Mouse (Mus musculus) testis, postnatal 10 days (tissue): ENCODE results near the gene Nek8.
"Not testable (repeated sequence)": the region's sequence is repeated elsewhere in the genome, so short reads cannot be mapped to it uniquely, and the experiment has no call there.

Experiments
- DNase-seq: peaks from one replicate; pipeline ENCODE4 v3.0.0; 2021; ENCODE audit warnings: low spot score

Nek8 gene

GRCm38 (mm10) chr11:78176402-78176862 lies at the start of gene Nek8, which contains the start of gene Tlcd1:
Gene Nek8, minus strand, starts transcription at chr11:78176675.
Gene Tlcd1, plus strand, starts transcription at chr11:78176711.
- peak; percentile 96 for DNase-seq

- DNase-seq, result no peak
Measured at GRCm38 (mm10) chr11:78223586-78223985, 47.1 kb upstream of the Nek8 start.

GRCm38 (mm10) chr11:78215709-78216317 lies 39.3 kb upstream of the Nek8 start:
- DNase-seq, result no peak

GRCm38 (mm10) chr11:78213086-78213817 lies 36.8 kb upstream of the Nek8 start:
- DNase-seq, result no peak

GRCm38 (mm10) chr11:78211513-78211912 lies 35.0 kb upstream of the Nek8 start:
- DNase-seq, result no peak

GRCm38 (mm10) chr11:78210615-78211014 lies 34.1 kb upstream of the Nek8 start:
- no peak for DNase-seq

- no peak for DNase-seq
Measured at GRCm38 (mm10) chr11:78209886-78210285, 33.4 kb upstream of the Nek8 start.

- no peak for DNase-seq
Measured at GRCm38 (mm10) chr11:78207190-78207589, 30.7 kb upstream of the Nek8 start.

GRCm38 (mm10) chr11:78205361-78206206 lies 29.1 kb upstream of the Nek8 start:
- DNase-seq, result no peak

- no peak for DNase-seq
Measured at GRCm38 (mm10) chr11:78204287-78204686, 27.8 kb upstream of the Nek8 start.

GRCm38 (mm10) chr11:78202372-78202771 lies 25.9 kb upstream of the Nek8 start:
- no peak for DNase-seq

GRCm38 (mm10) chr11:78195101-78195863 lies 18.8 kb upstream of the Nek8 start:
- no peak for DNase-seq

GRCm38 (mm10) chr11:78194411-78195100 lies 18.1 kb upstream of the Nek8 start:
- peak; percentile 95 for DNase-seq

GRCm38 (mm10) chr11:78193113-78193512 lies 16.6 kb upstream of the Nek8 start, which contains the start of gene Proca1:
Gene Proca1, plus strand, starts transcription at chr11:78193392.
- no peak for DNase-seq

GRCm38 (mm10) chr11:78190041-78190440 lies 13.6 kb upstream of the Nek8 start:
- no peak for DNase-seq

GRCm38 (mm10) chr11:78189234-78190040 lies 13.0 kb upstream of the Nek8 start:
- peak; percentile 93 for DNase-seq

GRCm38 (mm10) chr11:78188331-78189233 lies 12.1 kb upstream of the Nek8 start, which contains the start of gene Rab34:
Gene Rab34, plus strand, starts transcription at chr11:78188430.
- peak; percentile 90 for DNase-seq

GRCm38 (mm10) chr11:78184702-78185101 lies 8.2 kb upstream of the Nek8 start:
- DNase-seq, result not testable (repeated sequence)

- DNase-seq, result no peak
Measured at GRCm38 (mm10) chr11:78183884-78184514, 7.5 kb upstream of the Nek8 start.
